ENCODE assay signal across 11 mouse cellular contexts in the genomic region with DNA sequence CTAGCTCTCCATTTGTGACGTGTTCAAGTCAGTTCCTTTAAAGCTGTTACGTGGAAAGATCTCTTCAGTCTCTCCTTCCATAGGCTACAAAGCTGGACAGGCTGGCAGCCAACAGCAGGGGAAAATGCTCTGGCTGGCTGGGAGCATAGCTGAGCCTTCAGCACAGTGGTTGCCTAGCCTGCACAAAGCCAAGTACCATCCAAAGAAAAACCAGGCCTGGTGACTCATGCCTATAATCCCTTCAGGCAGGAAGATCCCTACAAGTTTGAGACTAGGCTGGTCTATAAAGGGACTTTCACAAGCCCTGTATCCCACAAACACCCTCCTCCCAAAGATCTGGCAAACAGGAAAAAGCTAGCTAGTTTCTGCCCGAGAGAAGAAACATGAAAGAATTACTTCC. TPM values are rescaled to one million over a fixed set of nuclear protein-coding genes. Genes with fewer than 3 reads are reported as not detected.
DNase-seq lines count a peak whose midpoint lies in the region; ATAC-seq lines count a peak whose summit lies in the region.
"Had no signal": no experiment of that assay in that cellular context is flagged by ENCODE, and none has a peak within 500 bp of the region (broad histone marks: within the 10 kb centered on the region; RNA-seq: fewer than 3 reads in every experiment).

No protein-coding gene starts in this region.

- H3K9me3 ChIP-seq in heart, embryonic 16.5 days (replicated peaks; ENCODE audit: control insufficient read depth, low read length) = no peaks in the 10 kb centered on the region
- no peaks in the 10 kb centered on the region for H3K9me3 ChIP-seq in midbrain, embryonic 13.5 days
- no peaks in the 10 kb centered on the region for H3K9me3 ChIP-seq in midbrain, embryonic 11.5 days (ENCODE audit: control insufficient read depth, low read length)
- no peaks in the 10 kb centered on the region for H3K9me3 ChIP-seq in embryonic facial prominence, embryonic 13.5 days
- H3K9me3 ChIP-seq in stomach, embryonic 16.5 days (replicated peaks; ENCODE audit: control insufficient read depth, low read length) = no peaks in the 10 kb centered on the region

- peaks cover 5% of the 10 kb centered on the region for H3K4me1 ChIP-seq in heart, embryonic 16.5 days (ENCODE audit: control insufficient read depth, insufficient read depth, low read length)
- peaks cover 16% of the 10 kb centered on the region for H3K4me1 ChIP-seq in midbrain, embryonic 13.5 days (replicated peaks)
- H3K4me1 ChIP-seq in midbrain, embryonic 11.5 days (ENCODE audit: control insufficient read depth, insufficient read depth, low read length) = no peaks in the 10 kb centered on the region
- H3K4me1 ChIP-seq in embryonic facial prominence, embryonic 13.5 days = peaks cover 20% of the 10 kb centered on the region
- no peaks in the 10 kb centered on the region for H3K4me1 ChIP-seq in stomach, embryonic 16.5 days (ENCODE audit: control insufficient read depth, insufficient read depth, low read length)

- H3K9ac ChIP-seq in heart, embryonic 16.5 days (ENCODE audit: low read length) = no peak overlapping the region
- H3K9ac ChIP-seq in midbrain, embryonic 13.5 days (replicated peaks) = no peak overlapping the region
- no peak overlapping the region for H3K9ac ChIP-seq in midbrain, embryonic 11.5 days (ENCODE audit: low read length)
- H3K9ac ChIP-seq in embryonic facial prominence, embryonic 13.5 days = no peak overlapping the region
- H3K9ac ChIP-seq in stomach, embryonic 16.5 days (ENCODE audit: low read length) = no peak overlapping the region

- peaks cover 25% of the 10 kb centered on the region for H3K36me3 ChIP-seq in heart, embryonic 16.5 days (ENCODE audit: control insufficient read depth, insufficient read depth)
- H3K36me3 ChIP-seq in midbrain, embryonic 13.5 days = peaks cover 79% of the 10 kb centered on the region
- 0 out of 2 replicates have a peak, but pooled peaks cover 2% of the 10 kb centered on the region for H3K36me3 ChIP-seq in midbrain, embryonic 11.5 days (ENCODE audit: control insufficient read depth, insufficient read depth, low read length)
- peaks cover 62% of the 10 kb centered on the region for H3K36me3 ChIP-seq in embryonic facial prominence, embryonic 13.5 days
- H3K36me3 ChIP-seq in stomach, embryonic 16.5 days (ENCODE audit: control insufficient read depth, insufficient read depth, low read length) = no peaks in the 10 kb centered on the region; the same call in 1 of the 2 replicates

- no peak overlapping the region for H3K4me3 ChIP-seq in heart, embryonic 16.5 days (ENCODE audit: low read length)
- no peak overlapping the region for H3K4me3 ChIP-seq in midbrain, embryonic 13.5 days (replicated peaks)
- H3K4me3 ChIP-seq in midbrain, embryonic 11.5 days (ENCODE audit: low read depth, low read length) = no peak overlapping the region
- H3K4me3 ChIP-seq in embryonic facial prominence, embryonic 13.5 days = no peak overlapping the region
- no peak overlapping the region for H3K4me3 ChIP-seq in stomach, embryonic 16.5 days (replicated peaks; ENCODE audit: low read length)

- intact Hi-C loops in heart, postnatal 25 days (cut with DNase I) = no loop called here

- peak overlapping the region; percentile 17; the same call in 1 of the 2 replicates for H3K27ac ChIP-seq in heart, embryonic 16.5 days (ENCODE audit: low read length)
- peak overlapping the region; percentile 51; the same call in 1 of the 2 replicates for H3K27ac ChIP-seq in midbrain, embryonic 13.5 days
- H3K27ac ChIP-seq in midbrain, embryonic 11.5 days (ENCODE audit: low read depth, low read length) = no peak overlapping the region
- H3K27ac ChIP-seq in embryonic facial prominence, embryonic 13.5 days = peak overlapping the region; percentile 84
- 0 out of 2 replicates have a peak overlapping the region, but pooled peaks have one; percentile 2 for H3K27ac ChIP-seq in stomach, embryonic 16.5 days (ENCODE audit: low read length)
- H3K27ac ChIP-seq: kidney, postnatal 0 days had no signal

- H3K27me3 ChIP-seq in heart, embryonic 16.5 days (ENCODE audit: control insufficient read depth, insufficient read depth, low read length) = no peaks in the 10 kb centered on the region
- no peaks in the 10 kb centered on the region for H3K27me3 ChIP-seq in midbrain, embryonic 13.5 days
- no peaks in the 10 kb centered on the region for H3K27me3 ChIP-seq in midbrain, embryonic 11.5 days (ENCODE audit: control insufficient read depth, insufficient read depth, low read length)
- no peaks in the 10 kb centered on the region for H3K27me3 ChIP-seq in embryonic facial prominence, embryonic 13.5 days
- H3K27me3 ChIP-seq in stomach, embryonic 16.5 days (ENCODE audit: control insufficient read depth, insufficient read depth, low read length) = no peaks in the 10 kb centered on the region

- no peak for DNase-seq in heart, postnatal 25 days (ENCODE audit: low spot score)
- no peak for DNase-seq in midbrain, embryonic 11.5 days (ENCODE audit: low spot score, missing footprints)
- no peak for DNase-seq in ovary, postnatal 10 days (ENCODE audit: low spot score)
- DNase-seq in cerebellum, adult 18-20 months = no peak
- DNase-seq: cerebellum, adult 11-12 months; gastrocnemius, postnatal 10 days had no signal

- H3K4me2 ChIP-seq in heart, embryonic 16.5 days (ENCODE audit: low read depth, low read length) = no peak overlapping the region
- no peak overlapping the region for H3K4me2 ChIP-seq in midbrain, embryonic 13.5 days (replicated peaks)
- H3K4me2 ChIP-seq in midbrain, embryonic 11.5 days = no peak overlapping the region
- H3K4me2 ChIP-seq in embryonic facial prominence, embryonic 13.5 days = no peak overlapping the region
- no peak overlapping the region for H3K4me2 ChIP-seq in stomach, embryonic 16.5 days (ENCODE audit: low read depth, low read length)

- 68% methylated on average over 3 of the region's 3 CpGs for WGBS in heart, embryonic 16.5 days
- 85% methylated on average over 3 of the region's 3 CpGs for WGBS in midbrain, embryonic 13.5 days
- WGBS in midbrain, embryonic 11.5 days = 90% methylated on average over 3 of the region's 3 CpGs
- WGBS in embryonic facial prominence, embryonic 13.5 days = 71% methylated on average over 3 of the region's 3 CpGs
- WGBS in stomach, embryonic 16.5 days = 92% methylated on average over 3 of the region's 3 CpGs

- no peak for ATAC-seq in heart, embryonic 16.5 days (replicated peaks; ENCODE audit: extremely low read depth, insufficient read depth, low FRiP score)
- ATAC-seq in midbrain, embryonic 13.5 days = no peak
- ATAC-seq in midbrain, embryonic 11.5 days (ENCODE audit: low FRiP score) = no peak
- ATAC-seq in embryonic facial prominence, embryonic 13.5 days (ENCODE audit: insufficient number of reproducible peaks, insufficient read depth, low FRiP score, low TSS enrichment, low read depth) = no peak
- ATAC-seq in stomach, embryonic 16.5 days (ENCODE audit: insufficient read depth, low FRiP score) = no peak

RNA-seq across cellular contexts. Expression of a gene that starts 12.8 kb away (rescaled TPM):
- polyA plus RNA-seq in heart, embryonic 16.5 days (2015; fragmentation: Nextera tagmentation; extraction: Ambion mirVana) = 76.0 and 84.5 TPM in 2 replicates
- 10 to 100 TPM; 15.5 to 19.3 TPM for total RNA-seq in heart, postnatal 25 days (2021)
- 78.4 and 88.2 TPM in 2 replicates for polyA plus RNA-seq in midbrain, embryonic 13.5 days (2015; fragmentation: Nextera tagmentation; extraction: Ambion mirVana)
- polyA plus RNA-seq in midbrain, embryonic 11.5 days (2014; fragmentation: Nextera tagmentation; extraction: Ambion mirVana) = 48.6 and 55.6 TPM in 2 replicates
- 59.7 and 74.1 TPM in 2 replicates for polyA plus RNA-seq in embryonic facial prominence, embryonic 13.5 days (2015; fragmentation: Nextera tagmentation; extraction: Ambion mirVana)
- polyA plus RNA-seq in stomach, embryonic 16.5 days (2015; fragmentation: Nextera tagmentation; extraction: Ambion mirVana) = 74.7 and 78.2 TPM in 2 replicates

RNA-seq across cellular contexts. Expression of a gene that starts 13.0 kb away (rescaled TPM):
- polyA plus RNA-seq in heart, embryonic 16.5 days (2015; fragmentation: Nextera tagmentation; extraction: Ambion mirVana) = 38.6 and 40.5 TPM in 2 replicates
- 100 to 1,000 TPM; 123 to 137 TPM for total RNA-seq in heart, postnatal 25 days (2021)
- 50.3 and 51.0 TPM in 2 replicates for polyA plus RNA-seq in midbrain, embryonic 13.5 days (2015; fragmentation: Nextera tagmentation; extraction: Ambion mirVana)
- 32.8 and 36.1 TPM in 2 replicates for polyA plus RNA-seq in midbrain, embryonic 11.5 days (2014; fragmentation: Nextera tagmentation; extraction: Ambion mirVana)
- polyA plus RNA-seq in embryonic facial prominence, embryonic 13.5 days (2015; fragmentation: Nextera tagmentation; extraction: Ambion mirVana) = 21.4 and 24.5 TPM in 2 replicates
- 50.8 and 61.0 TPM in 2 replicates for polyA plus RNA-seq in stomach, embryonic 16.5 days (2015; fragmentation: Nextera tagmentation; extraction: Ambion mirVana)

RNA-seq across cellular contexts. Expression of a gene that starts 17.9 kb away (rescaled TPM):
- 20.8 and 23.7 TPM in 2 replicates for polyA plus RNA-seq in heart, embryonic 16.5 days (2015; fragmentation: Nextera tagmentation; extraction: Ambion mirVana)
- 10 to 100 TPM; 16.1 to 17.2 TPM for total RNA-seq in heart, postnatal 25 days (2021)
- polyA plus RNA-seq in midbrain, embryonic 13.5 days (2015; fragmentation: Nextera tagmentation; extraction: Ambion mirVana) = 69.1 and 76.5 TPM in 2 replicates
- 28.7 and 30.1 TPM in 2 replicates for polyA plus RNA-seq in midbrain, embryonic 11.5 days (2014; fragmentation: Nextera tagmentation; extraction: Ambion mirVana)
- 49.5 and 60.3 TPM in 2 replicates for polyA plus RNA-seq in embryonic facial prominence, embryonic 13.5 days (2015; fragmentation: Nextera tagmentation; extraction: Ambion mirVana)
- 28.0 and 31.4 TPM in 2 replicates for polyA plus RNA-seq in stomach, embryonic 16.5 days (2015; fragmentation: Nextera tagmentation; extraction: Ambion mirVana)

RNA-seq across cellular contexts. Expression of a gene that starts 47.2 kb away (rescaled TPM):
- polyA plus RNA-seq in heart, embryonic 16.5 days (2015; fragmentation: Nextera tagmentation; extraction: Ambion mirVana) = 102 and 106 TPM in 2 replicates
- total RNA-seq in heart, postnatal 25 days (2021) = 10 to 100 TPM; 62.5 to 66.0 TPM
- polyA plus RNA-seq in midbrain, embryonic 13.5 days (2015; fragmentation: Nextera tagmentation; extraction: Ambion mirVana) = 76.2 and 78.3 TPM in 2 replicates
- 96.3 and 97.0 TPM in 2 replicates for polyA plus RNA-seq in midbrain, embryonic 11.5 days (2014; fragmentation: Nextera tagmentation; extraction: Ambion mirVana)
- 75.2 and 80.0 TPM in 2 replicates for polyA plus RNA-seq in embryonic facial prominence, embryonic 13.5 days (2015; fragmentation: Nextera tagmentation; extraction: Ambion mirVana)
- 83.5 and 87.0 TPM in 2 replicates for polyA plus RNA-seq in stomach, embryonic 16.5 days (2015; fragmentation: Nextera tagmentation; extraction: Ambion mirVana)

RNA-seq across cellular contexts. Expression of a gene that starts 52.0 kb away (rescaled TPM):
- 1.2 TPM in 2 replicates for polyA plus RNA-seq in heart, embryonic 16.5 days (2015; fragmentation: Nextera tagmentation; extraction: Ambion mirVana)
- under 1 TPM; 0.75 to 0.98 TPM for total RNA-seq in heart, postnatal 25 days (2021)
- 0.28 and 0.30 TPM in 2 replicates for polyA plus RNA-seq in midbrain, embryonic 13.5 days (2015; fragmentation: Nextera tagmentation; extraction: Ambion mirVana)
- polyA plus RNA-seq in midbrain, embryonic 11.5 days (2014; fragmentation: Nextera tagmentation; extraction: Ambion mirVana) = 0.26 TPM in 2 replicates
- polyA plus RNA-seq in embryonic facial prominence, embryonic 13.5 days (2015; fragmentation: Nextera tagmentation; extraction: Ambion mirVana) = 4.8 and 5.1 TPM in 2 replicates
- 19.2 and 23.5 TPM in 2 replicates for polyA plus RNA-seq in stomach, embryonic 16.5 days (2015; fragmentation: Nextera tagmentation; extraction: Ambion mirVana)
